Mouse (Mus musculus): ENCODE measurements around the gene Rac1. TPM values are rescaled to one million over a fixed set of nuclear protein-coding genes. Genes with fewer than 3 reads are reported as not detected.
"Not testable (repeated sequence)": the region's sequence is repeated elsewhere in the genome, so short reads cannot be mapped to it uniquely, and the experiment has no call there.

Rac1 gene
- polyA plus RNA-seq, 1 experiment from 2014 or later, result 378 TPM

DNA sequence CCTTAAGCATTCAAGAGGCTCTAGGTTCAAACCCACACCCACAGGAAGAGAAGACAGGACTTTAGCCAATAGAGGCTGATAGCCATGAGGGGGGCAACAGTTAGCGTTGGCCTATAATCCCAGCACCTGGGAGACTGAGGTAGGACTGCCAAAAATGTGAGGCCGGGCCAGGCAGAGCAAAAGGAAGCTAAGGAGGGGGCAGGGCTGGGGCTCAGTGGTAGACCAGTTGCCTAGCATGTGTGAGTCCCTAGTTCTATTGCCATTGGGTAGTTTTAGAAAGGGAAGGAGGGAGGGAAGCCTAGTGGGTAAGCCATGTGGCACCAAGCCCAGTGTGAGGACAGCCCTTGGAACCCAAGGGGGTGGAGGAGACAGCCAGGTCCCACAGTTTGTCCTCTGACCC, 26.2 kb downstream of the Rac1 start:
- no peak overlapping the region for H3K4me3 ChIP-seq
- no peaks in the 10 kb centered on the region for H3K27me3 ChIP-seq (ENCODE audit: low read depth, poor library complexity, severe bottlenecking)
- no peak for DNase-seq (ENCODE audit: low spot score)
- 95% methylated on average over 2 of the region's 2 CpGs for WGBS
- H3K36me3 ChIP-seq, result peaks cover 86% of the 10 kb centered on the region
- H3K4me1 ChIP-seq, result no peaks in the 10 kb centered on the region
- no peak overlapping the region for H3K27ac ChIP-seq (replicated peaks)
- no peaks in the 10 kb centered on the region for H3K9me3 ChIP-seq (replicated peaks)

DNA sequence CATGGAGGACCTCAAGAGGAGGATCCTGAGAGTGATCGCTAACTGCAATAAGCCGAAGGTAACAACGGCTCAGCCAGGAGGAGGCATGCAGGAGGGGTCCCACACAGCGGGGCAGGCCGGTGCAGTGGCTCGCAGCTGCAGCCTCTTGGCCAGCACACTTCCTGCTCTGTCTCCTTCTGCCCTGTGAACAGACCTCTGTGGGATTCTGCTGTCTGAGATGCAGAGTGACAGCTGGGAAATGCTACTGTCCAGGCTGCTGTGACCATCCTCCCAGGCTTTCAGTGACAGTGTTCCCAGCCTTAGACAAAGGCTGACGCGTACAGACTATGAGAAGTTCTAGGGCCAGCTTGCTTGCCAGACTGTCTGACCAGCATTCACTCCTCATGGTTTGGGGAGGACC, 26.7 kb downstream of the Rac1 start:
- 92% methylated on average over 8 of the region's 8 CpGs for WGBS
- no peak for DNase-seq (ENCODE audit: low spot score)
- Histone ChIP-seq H3K9me3 (replicated peaks) (no peaks in the 10 kb centered on the region), H3K4me1 (no peaks in the 10 kb centered on the region), H3K27me3 (ENCODE audit: low read depth, poor library complexity, severe bottlenecking) (no peaks in the 10 kb centered on the region), H3K27ac (replicated peaks) (no peak overlapping the region), H3K36me3 (peaks cover 86% of the 10 kb centered on the region), H3K4me3 (no peak overlapping the region)

DNA sequence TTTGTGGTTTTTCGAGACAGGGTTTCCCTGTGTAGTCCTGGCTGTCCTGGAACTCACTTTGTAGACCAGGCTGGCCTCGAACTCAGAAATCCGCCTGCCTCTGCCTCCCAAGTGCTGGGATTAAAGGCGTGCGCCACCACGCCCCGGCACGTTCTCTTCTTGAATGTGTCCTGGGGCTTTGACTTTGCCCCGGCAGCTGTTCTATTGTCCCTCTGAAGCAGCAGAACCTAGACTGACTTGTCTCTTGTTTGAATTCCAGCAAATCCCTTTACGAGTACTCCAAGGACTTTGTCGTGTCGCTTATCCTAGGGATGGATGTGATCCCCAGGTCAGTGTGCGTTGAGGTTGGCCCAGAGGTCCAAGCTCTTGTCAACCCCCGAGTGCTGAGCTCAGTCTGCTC, 27.1 kb downstream of the Rac1 start:
- peaks cover 86% of the 10 kb centered on the region for H3K36me3 ChIP-seq
- H3K4me1 ChIP-seq; H3K27me3 ChIP-seq (ENCODE audit: low read depth, poor library complexity, severe bottlenecking); H3K27ac ChIP-seq (replicated peaks); H3K4me3 ChIP-seq; H3K9me3 ChIP-seq (replicated peaks); DNase-seq (ENCODE audit: low spot score): not testable (repeated sequence)
- WGBS, result 88% methylated on average over 14 of the region's 14 CpGs

DNA sequence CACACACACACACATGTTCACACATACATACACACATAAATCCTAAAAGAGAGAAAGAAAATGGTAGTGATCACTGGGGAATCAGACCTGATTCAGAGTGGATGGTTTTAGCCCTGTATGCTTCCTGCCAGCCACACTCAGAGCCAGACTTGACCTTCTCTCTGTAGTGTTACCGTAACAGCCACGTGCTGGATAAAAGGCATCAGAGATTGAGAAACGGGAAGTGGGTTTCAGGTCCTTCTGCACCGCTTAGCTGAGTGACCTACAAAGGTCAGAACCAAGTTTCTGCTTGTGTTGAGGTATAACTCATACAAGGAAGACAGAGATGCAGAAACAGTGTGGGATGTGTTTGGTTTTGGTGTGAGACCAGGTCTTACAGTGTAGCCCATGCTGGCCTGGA, 28.1 kb downstream of the Rac1 start:
- no peaks in the 10 kb centered on the region for H3K9me3 ChIP-seq (replicated peaks)
- 93% methylated on average over 4 of the region's 4 CpGs for whole genome bisulfite sequencing
- no peak overlapping the region for H3K27ac ChIP-seq (replicated peaks)
- DNase-seq (ENCODE audit: low spot score), result no peak
- H3K4me3 ChIP-seq, result no peak overlapping the region
- no peaks in the 10 kb centered on the region for H3K4me1 ChIP-seq
- H3K36me3 ChIP-seq, result peaks cover 86% of the 10 kb centered on the region
- H3K27me3 ChIP-seq (ENCODE audit: low read depth, poor library complexity, severe bottlenecking), result no peaks in the 10 kb centered on the region

DNA sequence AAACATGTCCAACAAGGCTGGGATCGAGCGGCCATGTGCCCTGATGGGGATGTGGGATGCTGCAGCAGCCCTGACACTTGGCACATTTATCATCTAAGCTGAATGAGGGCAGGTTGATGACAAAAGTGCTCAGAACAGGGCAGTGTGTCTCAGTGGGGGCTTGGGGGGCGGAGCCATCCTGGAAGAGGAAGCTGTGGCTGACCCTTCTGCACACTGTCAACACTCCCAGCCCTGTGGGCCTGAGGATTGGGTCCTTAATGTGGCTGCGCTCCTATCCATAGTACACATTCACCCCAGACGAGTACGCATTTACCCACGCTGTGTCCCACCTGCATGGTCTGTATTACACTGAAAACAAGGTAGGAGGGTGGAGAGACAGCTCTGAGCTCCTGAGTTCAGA, 28.6 kb downstream of the Rac1 start:
- DNase-seq (ENCODE audit: low spot score), result no peak
- Histone ChIP-seq H3K36me3 (peaks cover 86% of the 10 kb centered on the region), H3K9me3 (replicated peaks) (no peaks in the 10 kb centered on the region), H3K4me1 (no peaks in the 10 kb centered on the region), H3K27me3 (ENCODE audit: low read depth, poor library complexity, severe bottlenecking) (no peaks in the 10 kb centered on the region), H3K27ac (replicated peaks) (no peak overlapping the region), H3K4me3 (no peak overlapping the region)
- 91% methylated on average over 7 of the region's 7 CpGs for WGBS

DNA sequence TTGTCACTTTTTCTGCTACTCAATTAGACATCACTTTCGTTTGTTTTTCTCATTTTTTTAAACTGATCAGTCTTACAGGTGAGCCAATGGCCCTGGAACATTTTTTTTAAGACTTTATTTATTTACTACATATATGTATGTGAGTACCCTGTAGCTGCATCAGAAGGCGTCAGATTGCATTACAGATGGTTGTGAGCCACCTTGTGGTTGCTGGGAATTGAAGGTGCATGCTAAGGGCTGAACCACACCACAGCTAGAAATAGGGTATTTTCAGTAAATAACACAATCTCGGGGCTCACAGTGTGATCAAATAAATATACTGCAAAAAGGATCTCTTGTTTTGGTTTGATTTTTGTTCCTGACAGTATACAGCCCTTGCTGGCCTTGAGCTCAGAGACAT, 30.4 kb downstream of the Rac1 start:
- Histone ChIP-seq H3K4me1 (no peaks in the 10 kb centered on the region), H3K27me3 (ENCODE audit: low read depth, poor library complexity, severe bottlenecking) (no peaks in the 10 kb centered on the region), H3K9me3 (replicated peaks) (no peaks in the 10 kb centered on the region), H3K4me3 (no peak overlapping the region), H3K36me3 (peaks cover 86% of the 10 kb centered on the region), H3K27ac (replicated peaks) (no peak overlapping the region)
- no peak for DNase-seq (ENCODE audit: low spot score)
- WGBS, result 81% methylated on average over 3 of the region's 3 CpGs

DNA sequence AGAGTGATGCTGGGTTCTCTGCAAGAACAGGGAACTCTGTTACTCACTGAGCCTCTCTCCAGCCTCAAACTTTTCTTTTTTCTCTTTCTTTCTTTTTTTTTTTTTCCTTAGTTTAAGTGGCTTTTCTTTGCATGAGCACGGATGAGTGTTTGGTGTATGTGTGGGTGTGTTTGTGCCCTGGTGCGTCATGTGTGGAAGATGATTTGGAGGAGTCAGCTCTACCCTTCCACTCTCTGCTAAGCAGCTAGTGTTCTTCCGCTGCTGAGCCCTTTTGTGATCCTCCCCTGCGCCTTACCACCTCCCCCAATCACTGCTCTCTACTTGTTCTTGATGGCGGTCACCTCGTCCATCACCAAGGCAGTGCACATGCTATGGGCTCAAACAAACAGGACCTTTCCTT, 32.1 kb downstream of the Rac1 start:
- H3K4me1 ChIP-seq, result no peaks in the 10 kb centered on the region
- 90% methylated on average over 6 of the region's 6 CpGs for WGBS
- no peaks in the 10 kb centered on the region for H3K27me3 ChIP-seq (ENCODE audit: low read depth, poor library complexity, severe bottlenecking)
- DNase-seq (ENCODE audit: low spot score), result no peak
- H3K36me3 ChIP-seq, result peaks cover 87% of the 10 kb centered on the region
- no peak overlapping the region for H3K4me3 ChIP-seq
- no peak overlapping the region for H3K27ac ChIP-seq (replicated peaks)
- no peaks in the 10 kb centered on the region for H3K9me3 ChIP-seq (replicated peaks)

DNA sequence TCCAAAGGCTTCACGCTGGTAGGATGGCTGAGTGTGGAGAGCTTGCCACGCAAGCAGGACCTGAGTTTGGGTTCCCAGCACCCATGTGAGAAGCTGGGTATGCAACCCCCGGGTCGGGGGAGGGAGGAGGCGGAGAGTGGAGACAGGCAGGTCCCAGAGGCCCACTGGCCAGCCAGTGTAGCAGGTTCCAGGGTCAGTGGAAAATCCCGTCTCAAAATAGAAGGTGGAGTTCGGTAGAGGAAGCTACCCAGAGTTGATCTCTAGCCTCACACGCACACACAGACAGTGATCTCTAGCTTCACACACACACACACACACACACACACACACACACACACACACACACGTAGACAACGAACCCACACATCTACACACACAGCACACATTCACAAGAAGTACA, 34.7 kb downstream of the Rac1 start:
- Histone ChIP-seq H3K36me3 (peaks cover 91% of the 10 kb centered on the region), H3K27me3 (ENCODE audit: low read depth, poor library complexity, severe bottlenecking) (no peaks in the 10 kb centered on the region), H3K4me1 (no peaks in the 10 kb centered on the region), H3K4me3 (no peak overlapping the region), H3K9me3 (replicated peaks) (no peaks in the 10 kb centered on the region), H3K27ac (replicated peaks) (no peak overlapping the region)
- DNase-seq (ENCODE audit: low spot score), result no peak
- WGBS, result 91% methylated on average over 10 of the region's 10 CpGs

DNA sequence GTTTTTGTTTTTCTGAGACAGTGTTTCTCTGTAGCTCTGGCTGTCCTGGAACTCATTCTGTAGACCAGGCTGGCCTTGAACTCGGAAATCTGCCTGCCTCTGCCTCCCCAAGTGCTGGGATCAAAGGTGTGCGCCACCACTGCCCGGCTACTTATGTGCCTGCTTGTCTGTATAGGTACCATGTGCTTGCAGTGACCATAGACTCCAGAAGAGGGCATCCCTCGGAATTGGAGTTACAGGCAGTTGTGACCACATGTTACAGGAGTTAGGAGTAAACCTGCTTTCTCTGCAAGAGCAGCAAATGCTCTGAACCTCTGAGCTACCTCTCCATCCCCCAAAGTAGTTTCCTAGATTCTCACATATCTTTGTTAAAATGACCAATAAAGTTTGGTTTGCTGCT, 36.1 kb downstream of the Rac1 start:
- no peaks in the 10 kb centered on the region for H3K4me1 ChIP-seq
- WGBS, result 91% methylated on average over 4 of the region's 4 CpGs
- DNase-seq (ENCODE audit: low spot score), result no peak
- H3K27me3 ChIP-seq (ENCODE audit: low read depth, poor library complexity, severe bottlenecking), result no peaks in the 10 kb centered on the region
- H3K9me3 ChIP-seq (replicated peaks), result no peaks in the 10 kb centered on the region
- H3K4me3 ChIP-seq, result no peak overlapping the region
- H3K27ac ChIP-seq (replicated peaks), result no peak overlapping the region
- H3K36me3 ChIP-seq, result peaks cover 98% of the 10 kb centered on the region

DNA sequence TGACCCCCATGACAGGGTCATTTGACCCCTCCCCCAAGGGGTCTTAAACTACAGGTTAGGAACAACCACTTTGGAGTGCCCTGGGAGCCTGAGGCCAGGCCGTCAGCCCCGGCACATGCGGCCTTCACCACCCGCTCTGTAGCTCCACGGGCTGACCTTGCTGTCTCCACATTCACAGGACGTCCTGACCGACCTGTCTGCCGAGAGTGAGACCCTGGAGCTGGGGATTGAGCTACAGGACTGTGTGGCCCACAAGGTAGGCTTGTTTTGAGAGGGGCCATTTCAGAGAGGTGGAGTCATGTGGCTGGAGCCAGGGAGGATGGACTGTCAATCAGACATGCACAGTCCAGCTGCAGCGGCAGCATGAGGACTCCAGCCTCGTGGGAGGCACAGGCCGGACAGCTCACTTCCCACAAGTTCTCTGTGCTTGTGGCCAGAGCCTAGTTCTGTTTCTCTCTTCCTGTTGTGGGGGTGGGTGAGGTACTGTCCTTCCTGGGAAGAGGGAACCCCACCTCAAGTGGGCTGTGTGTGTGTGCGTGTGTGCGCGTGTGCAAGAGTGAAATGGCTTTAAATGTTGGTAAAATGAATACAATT, 38.0 kb downstream of the Rac1 start:
- WGBS, result 93% methylated on average over 14 of the region's 14 CpGs
- Histone ChIP-seq H3K27me3 (ENCODE audit: low read depth, poor library complexity, severe bottlenecking) (no peaks in the 10 kb centered on the region), H3K27ac (replicated peaks) (no peak overlapping the region), H3K4me3 (no peak overlapping the region), H3K4me1 (no peaks in the 10 kb centered on the region), H3K36me3 (peaks cover 97% of the 10 kb centered on the region), H3K9me3 (replicated peaks) (no peaks in the 10 kb centered on the region)
- DNase-seq (ENCODE audit: low spot score), result no peak

DNA sequence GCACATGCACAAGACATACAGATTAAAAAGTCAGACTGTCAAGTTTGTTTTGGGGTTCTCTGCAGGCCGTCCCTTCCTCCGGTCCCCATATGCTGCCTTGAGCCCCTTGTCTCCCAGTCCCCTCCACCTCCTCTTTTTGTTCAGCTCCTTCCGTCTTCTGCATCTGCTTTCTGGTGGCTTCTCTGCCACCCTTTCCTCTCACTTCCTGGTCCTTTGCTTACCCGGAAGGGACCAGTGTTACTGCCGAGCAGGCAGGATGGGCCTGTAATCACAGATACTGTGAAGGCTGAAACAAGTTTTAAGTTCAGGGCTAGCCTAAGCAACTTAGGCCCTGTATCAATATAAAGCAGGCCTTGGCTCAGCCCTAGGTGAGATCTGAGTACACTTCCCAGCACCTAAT, 39.8 kb downstream of the Rac1 start:
- no peak for DNase-seq (ENCODE audit: low spot score)
- Histone ChIP-seq H3K36me3 (peaks cover 97% of the 10 kb centered on the region), H3K4me3 (no peak overlapping the region), H3K9me3 (replicated peaks) (no peaks in the 10 kb centered on the region), H3K27me3 (ENCODE audit: low read depth, poor library complexity, severe bottlenecking) (no peaks in the 10 kb centered on the region), H3K4me1 (no peaks in the 10 kb centered on the region), H3K27ac (replicated peaks) (no peak overlapping the region)
- WGBS, result 89% methylated on average over 5 of the region's 5 CpGs

DNA sequence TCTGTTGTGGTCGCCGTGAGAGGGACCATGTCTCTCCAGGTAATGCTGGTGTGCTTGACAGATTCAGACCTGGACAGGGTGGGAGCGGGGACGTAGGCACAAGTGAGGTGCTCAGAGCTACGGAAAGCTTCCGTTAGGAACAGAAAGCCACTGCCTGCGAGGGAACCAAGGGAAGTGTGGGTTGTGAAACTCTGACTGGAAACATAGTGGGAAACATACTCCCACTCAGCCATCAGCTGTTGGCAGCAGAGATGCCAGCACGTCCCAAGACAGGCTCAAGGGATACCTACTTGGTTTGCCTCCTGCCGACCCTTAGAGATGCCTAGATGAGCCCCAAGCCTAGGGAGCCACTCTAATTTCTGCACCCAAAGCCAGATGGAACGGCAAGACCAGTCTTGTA, 40.6 kb downstream of the Rac1 start:
- no peak for DNase-seq (ENCODE audit: low spot score)
- Histone ChIP-seq H3K27ac (replicated peaks) (no peak overlapping the region), H3K9me3 (replicated peaks) (no peaks in the 10 kb centered on the region), H3K27me3 (ENCODE audit: low read depth, poor library complexity, severe bottlenecking) (no peaks in the 10 kb centered on the region), H3K36me3 (peaks cover 97% of the 10 kb centered on the region), H3K4me3 (no peak overlapping the region), H3K4me1 (no peaks in the 10 kb centered on the region)
- 93% methylated on average over 10 of the region's 10 CpGs for WGBS

DNA sequence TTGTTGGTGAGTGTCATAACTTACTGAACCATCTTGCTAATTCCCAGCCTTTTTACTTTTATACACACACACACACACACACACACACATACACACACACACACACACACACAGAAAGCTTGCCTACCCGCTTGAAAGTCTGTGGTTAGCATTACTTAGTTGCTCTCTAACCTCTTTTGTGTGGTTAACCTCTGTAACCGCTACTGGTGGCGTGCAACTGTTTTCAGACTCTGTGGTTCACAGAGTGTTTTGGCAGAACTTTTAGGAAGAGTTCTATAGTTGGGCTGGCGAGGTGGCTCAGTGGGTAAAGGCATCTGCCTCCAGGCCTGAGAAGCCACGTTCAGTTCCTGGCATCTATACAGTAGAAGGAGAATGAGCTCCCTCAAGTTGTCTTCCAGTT, 42.9 kb downstream of the Rac1 start:
- H3K36me3 ChIP-seq, result peaks cover 92% of the 10 kb centered on the region

DNA sequence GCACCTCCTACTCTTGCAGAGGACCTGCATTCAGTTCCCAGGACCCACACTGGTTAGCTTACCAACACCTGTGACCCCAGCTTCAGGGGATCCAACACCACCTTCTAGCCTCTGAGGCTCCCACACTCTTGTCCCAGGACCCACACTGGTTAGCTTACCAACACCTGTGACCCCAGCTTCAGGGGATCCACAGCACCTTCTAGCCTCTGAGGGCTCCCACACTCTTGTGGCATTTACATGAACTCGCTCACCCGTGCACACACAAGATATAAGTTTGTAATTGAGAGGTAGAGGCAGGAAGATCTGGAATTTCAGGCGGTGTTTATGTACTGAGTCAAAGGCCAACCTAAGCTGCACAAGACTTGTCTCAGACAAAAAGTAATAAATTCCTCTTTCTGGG, 49.9 kb downstream of the Rac1 start:
- DNase-seq (ENCODE audit: low spot score), result no peak
- no peaks in the 10 kb centered on the region for H3K4me1 ChIP-seq
- H3K9me3 ChIP-seq (replicated peaks), result no peaks in the 10 kb centered on the region
- H3K27me3 ChIP-seq (ENCODE audit: low read depth, poor library complexity, severe bottlenecking), result no peaks in the 10 kb centered on the region
- WGBS, result 94% methylated on average over 3 of the region's 3 CpGs
- H3K27ac ChIP-seq (replicated peaks), result no peak overlapping the region
- no peak overlapping the region for H3K4me3 ChIP-seq
- H3K36me3 ChIP-seq, result peaks cover 94% of the 10 kb centered on the region

More for the DNA sequence above, 42.9 kb downstream of the Rac1 start:
- Histone ChIP-seq H3K4me1 (no peaks in the 10 kb centered on the region), H3K27ac (replicated peaks) (no peak overlapping the region), H3K27me3 (ENCODE audit: low read depth, poor library complexity, severe bottlenecking) (no peaks in the 10 kb centered on the region), H3K4me3 (no peak overlapping the region), H3K9me3 (replicated peaks) (no peaks in the 10 kb centered on the region)
- DNase-seq (ENCODE audit: low spot score), result no peak
- whole genome bisulfite sequencing, result 87% methylated on average over 5 of the region's 5 CpGs
